Mouse (Mus musculus) left cerebral cortex, postnatal 36 days (tissue): ENCODE results near the gene Actb. TPM values are rescaled to one million over a fixed set of nuclear protein-coding genes. Genes with fewer than 3 reads are reported as not detected.

Experiments
- DNase-seq, 2 experiments: peaks; one replicate each; pipeline ENCODE4 v3.0.0; 2021 to 2022; ENCODE audit warnings: low spot score in 2 of 2, mixed read lengths in 1 of 2
- intact Hi-C: fragments of 180-260 bp; cut with DNase I; formaldehyde crosslinking; loops from one replicate; pipeline ENCODE4 v1.15.1; 2025
- total RNA-seq, 2 experiments: library from RNA; stranded (reverse); gene quantifications; 2 replicates each; pipeline ENCODE4 v1.2.3; 2021

The Actb gene
- total RNA-seq, 2 experiments from 2014 or later: 2,229 to 2,541 TPM

DNA sequence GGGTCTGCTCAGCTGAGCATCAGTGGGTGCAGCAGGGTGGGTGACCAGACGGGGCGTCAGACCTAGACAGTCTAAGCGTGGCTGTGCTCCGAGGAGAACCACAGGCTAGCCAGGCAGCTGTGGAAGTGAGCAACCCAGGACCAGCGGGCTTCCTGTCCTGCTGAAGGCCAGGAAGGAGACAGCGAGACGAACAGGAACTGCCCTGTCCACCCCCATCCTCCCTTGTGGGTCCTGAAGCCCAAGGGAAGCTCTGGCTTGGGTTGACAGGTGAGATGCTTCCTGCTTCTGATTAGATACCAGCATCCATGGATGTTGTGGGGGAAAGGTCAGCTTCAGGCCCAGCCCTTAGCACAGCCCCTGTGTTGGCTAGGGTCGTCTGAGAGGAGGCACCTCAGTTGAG is 24.6 kb downstream of the Actb start:
- intact Hi-C loops: no loop called here

DNA sequence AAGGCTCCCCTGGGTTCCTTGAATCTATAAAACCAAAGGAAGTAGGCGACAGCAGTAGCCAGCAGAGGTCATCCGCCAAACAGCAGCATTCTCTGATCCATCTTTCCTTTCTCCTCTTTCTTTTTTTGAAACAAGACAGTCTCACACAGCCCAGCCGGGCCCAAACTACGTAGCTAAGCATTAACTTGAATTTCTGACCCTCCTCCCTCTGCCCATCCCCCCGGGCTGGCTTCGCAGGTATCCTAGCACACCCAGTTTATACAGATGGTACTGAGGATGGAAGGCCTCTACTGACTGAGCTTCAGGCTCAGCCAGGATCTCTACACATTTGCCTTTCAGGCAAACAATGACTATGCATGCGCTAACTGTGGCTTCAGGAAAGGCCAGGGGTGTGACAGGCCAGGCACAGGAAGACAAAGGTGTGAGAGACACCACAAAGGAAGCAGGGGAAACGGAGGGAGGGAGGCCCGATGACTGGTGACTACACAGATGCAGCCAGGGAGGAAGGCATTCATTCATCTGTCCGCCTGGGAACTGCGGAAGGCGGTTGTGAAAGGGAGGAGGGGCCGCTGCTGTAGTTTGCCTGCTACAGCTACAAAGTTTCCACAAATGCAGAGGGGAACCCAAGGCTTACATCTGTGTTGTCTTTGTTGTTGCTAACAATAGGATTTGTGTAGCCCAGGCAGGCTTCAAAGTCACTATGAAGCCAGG is 25.6 kb downstream of the Actb start:
- intact Hi-C loops: no loop called here
- DNase-seq: no peak

More for the DNA sequence above, 24.6 kb downstream of the Actb start:
- DNase-seq: no peak

DNA sequence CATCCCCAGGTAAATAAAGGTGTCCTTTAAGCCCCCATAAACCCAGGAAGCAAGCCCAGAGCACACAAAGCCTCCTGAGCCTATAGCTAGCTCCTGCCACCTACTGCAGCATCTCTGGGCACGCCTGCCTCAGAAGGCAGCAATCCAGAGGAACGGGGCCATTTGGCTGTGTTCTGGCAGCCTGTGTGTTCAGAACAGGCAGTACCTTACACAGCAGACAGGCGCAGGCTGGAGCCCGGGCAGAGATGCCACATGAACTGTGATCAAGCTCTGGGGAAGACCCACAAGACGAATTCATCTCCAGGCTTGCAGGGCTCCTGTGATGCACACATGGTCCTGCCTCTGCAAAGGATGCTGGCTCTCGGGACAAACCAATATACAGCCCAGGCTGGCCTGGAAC is 26.3 kb downstream of the Actb start:
- intact Hi-C loops: no loop called here

DNA sequence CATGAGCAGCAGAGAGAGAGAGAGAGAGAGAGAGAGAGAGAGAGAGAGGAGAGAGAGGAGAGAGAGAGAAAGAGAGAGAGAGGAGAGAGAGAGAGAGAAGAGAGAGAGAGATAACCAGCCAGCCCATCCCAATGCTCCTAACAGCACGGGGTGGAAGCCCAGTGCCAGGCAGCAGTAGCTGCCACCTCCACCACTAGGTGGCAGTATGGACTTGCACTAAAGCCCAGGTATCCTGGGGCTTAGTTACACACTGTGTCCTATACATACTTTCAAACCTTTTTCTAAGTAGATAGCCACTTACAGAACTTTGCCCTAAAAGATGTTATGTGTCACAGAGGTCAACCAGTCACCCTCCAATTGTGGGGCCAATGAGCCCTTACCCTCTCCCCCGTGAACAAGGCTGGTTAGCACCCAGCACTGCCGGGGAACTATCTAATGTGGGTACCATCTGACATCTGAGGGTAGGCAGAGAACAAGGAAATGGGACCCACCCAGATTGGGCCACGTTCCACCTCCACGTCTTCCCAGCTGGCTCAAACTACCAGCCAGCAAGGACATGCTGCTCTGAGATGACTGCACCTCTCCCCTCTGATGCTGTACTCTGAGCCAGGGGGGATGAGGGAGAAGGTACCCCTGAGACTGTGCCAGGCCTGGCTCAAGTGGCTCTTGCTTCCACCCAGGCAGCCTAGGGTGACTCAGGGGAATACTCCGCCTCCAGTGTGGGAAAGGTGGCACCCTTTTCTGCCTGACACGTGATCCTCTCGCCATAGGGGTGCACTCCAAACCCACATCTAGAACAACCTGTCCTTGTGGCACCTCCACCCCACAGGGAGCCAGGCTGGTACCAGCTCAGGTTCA is 27.0 kb downstream of the Actb start:
- intact Hi-C loops: loop anchor here (2.0 kb wide), 2 partner anchors 53 to 187 kb away; no protein-coding TSS in a partner anchor
- peak; percentile 72 to 75 for DNase-seq

More for the DNA sequence above, 26.3 kb downstream of the Actb start:
- DNase-seq: peak; percentile 66 to 82

DNA sequence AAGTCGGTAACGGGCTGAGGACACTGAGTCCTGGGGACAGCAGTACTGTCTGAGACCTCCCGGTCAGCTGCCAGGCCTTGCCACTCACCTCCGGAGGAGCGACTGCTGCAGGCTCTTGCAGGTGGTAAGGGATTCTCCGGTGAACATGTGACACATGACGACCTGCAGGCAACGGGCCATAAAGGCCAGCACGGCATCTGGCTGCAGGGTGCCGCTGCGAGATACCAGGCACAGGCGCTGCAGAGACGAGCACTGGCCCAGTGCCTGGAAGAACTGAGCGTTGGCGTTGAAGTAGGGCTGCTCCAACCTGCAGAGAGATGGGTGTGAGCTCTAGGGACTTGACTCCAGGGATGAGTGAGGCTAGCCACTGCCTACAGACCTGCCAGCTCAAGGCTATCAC is 28.0 kb downstream of the Actb start:
- DNase-seq: peak; percentile 76 to 81
- intact Hi-C loops: loop anchor here (2.0 kb wide), 2 partner anchors 54 to 188 kb away; no protein-coding TSS in a partner anchor

DNA sequence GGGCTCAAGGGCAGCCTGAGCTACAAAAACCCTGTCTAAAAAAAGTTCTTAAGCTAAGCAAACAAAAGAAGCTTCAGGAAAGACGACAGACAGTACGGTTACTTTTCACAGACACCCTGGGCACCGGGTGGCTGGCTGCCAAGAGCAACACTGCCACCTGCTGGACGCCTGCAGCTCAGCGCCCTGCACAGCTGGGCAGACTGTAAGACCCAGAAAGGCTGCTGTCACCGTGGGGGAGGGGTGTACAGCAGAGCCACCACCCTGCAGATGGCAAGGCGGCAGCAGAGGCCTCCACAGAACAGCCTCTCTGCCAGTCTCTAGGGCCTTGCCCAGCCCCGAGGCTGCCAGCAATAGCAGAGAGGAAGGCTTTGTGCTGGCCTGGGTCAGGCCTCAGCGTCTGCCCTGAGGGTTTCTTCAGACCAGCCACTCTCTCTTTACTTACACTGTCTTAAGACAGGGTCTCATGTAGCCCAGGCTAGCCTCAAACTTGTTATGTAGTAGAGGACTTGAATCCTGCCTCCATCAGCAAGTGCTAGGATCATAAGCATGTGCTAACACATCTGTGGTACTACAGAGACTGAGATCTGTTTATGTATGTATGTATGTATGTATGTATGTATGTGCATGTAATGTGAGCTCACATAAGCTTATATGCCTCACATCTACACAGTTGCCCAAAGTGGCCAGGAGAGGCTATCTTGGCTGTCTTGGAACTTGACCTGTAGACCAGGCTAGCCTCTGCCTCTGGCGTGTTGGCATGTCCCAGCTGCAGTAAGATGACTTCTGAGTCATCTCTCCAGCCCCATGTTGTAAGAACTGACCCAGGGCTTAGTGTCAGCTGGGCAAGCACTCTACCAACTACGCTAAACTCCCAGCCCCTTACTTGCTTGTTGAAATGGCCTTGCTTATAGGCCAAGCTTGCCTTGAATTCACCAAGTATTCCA is 28.9 kb downstream of the Actb start:
- intact Hi-C loops: loop anchor here (2.0 kb wide), 4 partner anchors 55 to 189 kb away; no protein-coding TSS in a partner anchor
- peak; percentile 85 for DNase-seq

DNA sequence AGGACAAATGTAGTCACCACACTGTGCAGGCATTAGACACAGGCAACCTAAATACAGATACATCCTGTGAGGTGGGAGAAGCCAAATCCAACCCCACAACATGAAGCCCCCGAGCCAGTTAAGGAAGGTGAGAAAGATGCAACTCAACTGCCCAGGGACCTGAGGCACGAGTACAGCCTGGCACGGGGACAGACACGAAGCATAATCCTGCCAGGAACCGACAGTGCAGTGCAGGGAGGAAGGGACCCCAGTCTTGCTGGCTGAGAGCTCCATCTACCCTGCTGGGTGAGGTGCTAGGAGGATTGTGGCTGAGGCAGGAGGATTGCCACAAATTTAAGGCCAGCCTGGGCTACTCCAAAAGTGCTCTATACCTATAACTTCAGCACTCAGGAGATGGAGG is 29.7 kb downstream of the Actb start:
- no peak for DNase-seq
- intact Hi-C loops: loop anchor here (2.0 kb wide), 2 partner anchors 56 to 108 kb away; no protein-coding TSS in a partner anchor

DNA sequence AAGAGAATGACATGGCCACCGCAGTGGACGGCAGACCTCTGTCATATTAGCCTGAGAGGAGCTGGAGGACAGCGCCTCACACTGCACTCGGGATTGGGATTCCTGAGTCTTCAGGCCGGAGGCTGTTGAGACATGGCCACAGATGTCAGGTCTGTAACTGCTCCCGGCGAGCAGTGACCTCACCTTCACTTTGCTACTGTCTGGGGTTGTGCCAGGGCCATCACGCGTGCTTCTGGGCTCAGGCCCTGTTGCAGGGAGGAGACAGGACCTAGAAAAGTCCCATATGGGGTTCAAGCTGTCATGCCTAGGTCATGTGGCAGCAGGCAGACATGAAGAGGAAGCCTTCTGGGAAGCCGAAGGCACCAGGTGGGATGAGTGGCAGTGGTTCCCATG is 31.0 kb downstream of the Actb start:
- intact Hi-C loops: no loop called here
- no peak for DNase-seq

DNA sequence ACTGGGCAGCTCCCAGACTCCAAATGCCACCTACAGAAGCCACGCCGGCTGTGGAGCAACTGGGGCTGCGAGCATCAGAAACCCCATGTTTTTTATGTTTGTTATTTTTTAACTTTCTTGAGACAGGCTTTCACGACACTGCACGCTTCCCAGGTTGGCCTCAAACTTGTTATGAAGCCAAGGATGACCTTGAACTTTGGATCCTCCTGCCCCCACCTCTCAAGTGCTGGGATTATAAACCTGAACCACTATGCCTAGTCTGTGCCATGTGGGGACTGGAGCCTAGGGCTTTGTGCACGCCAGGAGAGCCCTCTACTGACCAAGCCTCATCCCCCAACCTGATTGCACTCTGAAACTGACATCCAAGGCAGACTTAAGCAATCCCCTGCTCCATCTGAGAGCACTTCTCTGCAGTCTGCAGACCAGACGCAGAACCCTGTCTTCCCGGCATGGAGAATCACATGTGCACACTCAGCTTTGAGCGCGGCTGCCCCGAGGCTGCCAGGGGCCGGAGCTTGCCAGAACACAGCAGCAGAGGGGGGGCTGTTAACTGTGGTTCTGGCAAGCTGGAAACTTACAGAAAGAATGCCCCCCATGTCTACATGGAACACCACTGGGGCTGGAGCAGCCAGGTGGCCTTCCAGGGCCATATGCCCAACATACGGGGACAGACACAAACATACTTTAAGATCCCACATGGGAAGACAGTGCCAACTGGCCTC is 31.6 kb downstream of the Actb start:
- intact Hi-C loops: no loop called here
- DNase-seq: no peak

DNA sequence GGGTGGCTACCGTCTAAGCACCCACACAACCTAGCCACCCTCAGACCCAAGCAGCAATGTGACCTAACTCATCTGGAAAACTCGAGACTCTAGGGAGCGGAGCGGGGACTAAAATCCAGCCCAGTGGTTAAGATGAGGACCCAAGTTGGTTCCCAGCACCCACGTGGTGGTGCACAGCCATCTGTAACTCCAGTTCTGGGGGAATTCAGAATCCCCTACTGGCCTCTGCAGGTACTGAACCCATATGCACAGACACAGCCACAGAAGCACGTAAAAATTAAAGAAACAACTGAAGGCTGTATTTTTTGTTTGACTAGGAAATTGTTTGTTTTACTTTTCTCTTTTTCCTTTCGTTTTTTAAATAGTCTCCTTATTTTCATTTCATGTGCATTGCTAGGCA is 32.8 kb downstream of the Actb start:
- no peak for DNase-seq

DNA sequence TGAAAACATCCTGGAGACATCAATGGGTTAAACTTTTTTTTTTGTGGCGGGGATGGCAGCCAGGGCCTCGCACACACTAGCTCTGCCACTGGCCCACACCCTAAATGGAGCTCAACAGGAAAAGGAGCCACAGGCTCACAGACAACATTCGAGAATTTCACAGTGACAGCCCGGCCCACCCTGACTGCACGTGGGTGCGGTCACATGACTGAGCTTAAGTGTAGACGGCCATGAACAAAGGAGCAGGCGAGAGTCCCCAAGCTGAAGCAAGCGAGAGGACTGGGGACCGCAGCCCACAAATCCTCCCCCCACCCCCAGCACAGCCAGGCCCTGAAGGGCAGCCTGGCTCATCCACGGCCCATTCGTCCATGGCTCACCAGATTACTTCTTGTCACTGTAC is 34.8 kb downstream of the Actb start:
- intact Hi-C loops: no loop called here
- DNase-seq: no peak

More for the DNA sequence above, 32.8 kb downstream of the Actb start:
- intact Hi-C loops: no loop called here

DNA sequence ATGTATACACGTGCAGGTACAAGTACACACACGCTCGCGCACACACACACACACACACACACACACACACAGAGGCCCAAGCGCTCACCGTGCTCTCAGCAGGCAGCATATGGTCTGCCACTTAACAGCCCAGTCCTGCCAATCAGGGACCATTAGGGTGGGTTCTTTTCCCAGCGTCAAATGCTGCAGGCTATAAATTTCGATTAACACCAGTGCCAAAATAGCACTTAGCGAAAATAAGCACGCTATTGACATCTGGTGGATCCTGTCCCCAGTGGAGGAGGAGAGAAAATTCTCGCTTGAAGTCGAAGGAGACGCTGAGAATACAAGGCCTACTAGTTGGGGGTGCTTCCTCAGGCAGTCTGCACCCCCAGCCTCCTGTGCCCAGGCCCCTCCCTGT is 37.1 kb downstream of the Actb start:
- intact Hi-C loops: no loop called here
- no peak for DNase-seq

DNA sequence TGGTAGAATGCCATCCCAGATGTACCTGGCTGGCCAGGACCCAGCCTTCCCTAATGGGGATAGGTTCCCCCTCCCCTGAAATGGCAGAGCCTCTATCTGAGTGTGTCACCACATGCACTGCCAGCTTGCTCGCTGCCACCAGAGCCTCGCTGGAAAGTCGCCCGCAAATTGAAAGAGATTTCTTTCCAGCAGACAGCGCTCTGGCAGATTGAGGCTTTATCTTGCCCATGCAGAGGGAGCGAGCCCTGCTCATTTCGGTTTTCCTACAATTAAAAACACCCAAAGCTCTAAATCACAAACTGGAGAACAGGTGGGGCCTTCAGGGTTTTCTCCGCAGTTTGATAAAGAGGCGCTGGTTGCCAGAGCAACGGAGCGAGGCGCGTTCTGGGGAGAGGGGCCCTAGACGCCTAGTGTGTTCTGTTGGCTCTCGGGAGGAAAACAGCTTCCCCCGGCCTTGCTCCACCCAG is 48.8 kb downstream of the Actb start:
- intact Hi-C loops: loop anchor here (5.0 kb wide), 1 partner anchor 35 kb away; no protein-coding TSS in a partner anchor

DNA sequence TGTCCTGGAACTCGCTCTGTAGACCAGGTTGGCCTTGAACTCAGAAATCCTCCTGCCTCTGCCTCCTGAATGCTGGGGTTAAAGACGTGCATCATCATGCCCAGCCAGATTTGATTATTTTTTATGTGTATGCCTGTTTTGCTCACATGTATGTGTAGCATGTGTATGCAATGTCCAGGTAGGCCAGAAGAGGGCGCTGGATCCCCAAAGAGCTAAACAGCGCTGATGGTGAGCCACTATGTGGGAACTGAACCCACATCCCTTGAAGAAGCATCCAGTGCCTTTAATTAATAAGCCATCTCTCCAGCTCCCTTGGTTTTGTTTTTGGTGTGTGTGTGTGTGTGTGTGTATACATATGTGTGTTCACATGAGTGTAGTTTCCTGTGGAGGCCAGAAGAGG is 50.1 kb downstream of the Actb start:
- no peak for DNase-seq
- intact Hi-C loops: loop anchor here (5.0 kb wide), 1 partner anchor 34 kb away; no protein-coding TSS in a partner anchor

More for the DNA sequence above, 48.8 kb downstream of the Actb start:
- DNase-seq: peak; percentile 69

DNA sequence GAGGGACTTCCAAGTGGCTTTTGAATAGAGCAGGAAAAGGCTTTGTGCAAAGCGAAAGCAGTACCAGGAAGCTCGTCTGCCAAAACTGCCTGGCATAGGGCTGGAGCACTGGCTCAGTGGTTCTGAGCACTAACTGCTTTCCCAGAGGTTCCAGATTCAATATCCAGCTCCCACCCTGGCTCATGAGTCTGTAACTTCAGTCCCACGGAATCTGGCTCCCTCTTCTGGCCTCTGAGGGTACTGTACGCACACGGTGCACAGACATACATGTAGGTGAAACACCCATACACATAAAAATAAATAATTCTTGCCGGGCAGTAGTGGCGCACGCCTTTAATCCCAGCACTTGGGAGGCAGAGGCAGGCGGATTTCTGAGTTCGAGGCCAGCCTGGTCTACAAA is 51.7 kb downstream of the Actb start:
- intact Hi-C loops: loop anchor here (5.0 kb wide), 1 partner anchor 33 kb away; no protein-coding TSS in a partner anchor
- DNase-seq: no peak

DNA sequence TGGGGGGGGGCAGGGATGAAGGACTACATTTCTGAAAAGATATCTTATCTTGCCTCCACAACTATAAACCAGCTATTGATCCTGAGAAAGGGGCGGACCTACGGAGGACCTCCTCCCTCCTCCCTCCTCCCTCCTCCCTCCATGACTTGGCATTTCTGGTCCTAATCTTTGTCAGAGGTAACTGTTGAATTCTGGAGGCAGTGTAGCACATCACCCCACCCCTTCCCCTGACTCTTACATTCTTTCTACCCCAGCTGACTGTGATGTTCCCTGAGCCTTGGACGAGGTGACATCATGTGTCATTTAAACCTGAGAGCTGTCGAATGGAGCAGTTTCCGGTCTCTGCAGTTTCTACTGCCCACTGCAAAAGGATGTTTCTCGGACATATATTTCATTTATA is 53.0 kb downstream of the Actb start:
- intact Hi-C loops: no loop called here
- no peak for DNase-seq
